Mouse (Mus musculus) embryonic facial prominence, embryonic 11.5 days (tissue): ENCODE results near the gene Fam131a. TPM values are rescaled to one million over a fixed set of nuclear protein-coding genes. Genes with fewer than 3 reads are reported as not detected.

Source experiments
- ATAC-seq: fragments of 200-750 bp; cut with Nextera tagmentation; replicated peaks from 2 replicates; pipeline ENCODE4 v1.8.0; 2017; ENCODE audit warnings: low read depth; ENCODE audit not compliant: insufficient number of reproducible peaks, low FRiP score, low TSS enrichment
- DNase-seq: peaks from one replicate; pipeline ENCODE4 v3.0.0-alpha.2; 2015; ENCODE audit warnings: low spot score
- H3K27ac ChIP-seq: fragments of 300-500 bp; sonication (generic); replicated peaks from 2 replicates; pipeline ENCODE4 v1.5.1; 2014; ENCODE audit warnings: mild to moderate bottlenecking, low read depth, low read length, control low read depth
- H3K27me3 ChIP-seq: fragments of 300-500 bp; sonication (generic); 2 replicates; pipeline ENCODE4 v1.6.1; 2014; ENCODE audit warnings: mild to moderate bottlenecking, low read length, moderate library complexity, mixed read lengths; ENCODE audit not compliant: control insufficient read depth, insufficient read depth
- H3K36me3 ChIP-seq: fragments of 300-500 bp; sonication (generic); replicated peaks from 2 replicates; pipeline ENCODE4 v1.6.1; 2014; ENCODE audit warnings: low read depth, mild to moderate bottlenecking, low read length, moderate library complexity, mixed read lengths; ENCODE audit not compliant: control insufficient read depth, insufficient read depth
- H3K4me1 ChIP-seq: fragments of 300-500 bp; sonication (generic); 2 replicates; pipeline ENCODE4 v1.6.1; 2014; ENCODE audit warnings: low read length, mixed read lengths; ENCODE audit not compliant: control insufficient read depth, insufficient read depth
- H3K4me2 ChIP-seq: fragments of 300-500 bp; sonication (generic); 2 replicates; pipeline ENCODE4 v1.6.1; 2014; ENCODE audit warnings: low read depth, mild to moderate bottlenecking, control low read depth, low read length, moderate library complexity
- H3K4me3 ChIP-seq: fragments of 300-500 bp; sonication (generic); 2 replicates; pipeline ENCODE4 v1.5.1; 2014; ENCODE audit warnings: low read depth, low read length, control low read depth
- H3K9ac ChIP-seq: fragments of 300-500 bp; sonication (generic); replicated peaks from 2 replicates; pipeline ENCODE4 v1.6.1; 2014; ENCODE audit warnings: mild to moderate bottlenecking, control low read depth, low read length
- H3K9me3 ChIP-seq: fragments of 300-500 bp; sonication (generic); replicated peaks from 2 replicates; pipeline ENCODE4 v1.6.1; 2016; ENCODE audit warnings: mild to moderate bottlenecking, low read length, inconsistent platforms, mixed read lengths; ENCODE audit not compliant: control insufficient read depth
- WGBS: fragments of 180-500 bp; shearing (Covaris S2); extraction: QIAGEN DNeasy Blood & Tissue Kit; methylation state at CpG from one replicate; pipeline ENCODE4 v1.1.7; 2014; 5-methylcytosine and 5-hydroxymethylcytosine counted together
- polyA plus RNA-seq: library from polyadenylated mRNA; unstranded; fragments of >200 nt; fragmentation: Nextera tagmentation; extraction: Ambion mirVana; gene quantifications from 2 replicates; pipeline ENCODE4 v1.2.1, GENCODE M21; 2014

Gene Fam131a
- polyA plus RNA-seq, 1 experiment from 2014 or later = 4.4 TPM

- Histone ChIP-seq H3K36me3 (no peaks in the 10 kb centered on the region; the same call in 1 of the 2 replicates), H3K4me2 (no peak overlapping the region), H3K9ac (no peak overlapping the region), H3K4me3 (no peak overlapping the region), H3K27ac (no peak overlapping the region), H3K9me3 (no peaks in the 10 kb centered on the region), H3K27me3 (no peaks in the 10 kb centered on the region), H3K4me1 (0 out of 2 replicates have a peak, but pooled peaks cover 2% of the 10 kb centered on the region)
- WGBS = 42% methylated on average over 4 of the region's 4 CpGs
- DNase-seq = peak; percentile 35
- no peak for ATAC-seq
These were observed 30.2 kb downstream of the Fam131a start for GRCm38 (mm10) chr16:20723247-20723646.

- 31% methylated on average over 5 of the region's 5 CpGs for WGBS
- H3K4me3 ChIP-seq = no peak overlapping the region
- H3K27ac ChIP-seq = no peak overlapping the region
- H3K27me3 ChIP-seq = no peaks in the 10 kb centered on the region
- no peaks in the 10 kb centered on the region; the same call in 1 of the 2 replicates for H3K36me3 ChIP-seq
- DNase-seq (peak; percentile 77), ATAC-seq (peak; percentile 67; the same call in 1 of the 2 replicates)
- H3K9ac ChIP-seq = no peak overlapping the region
- 0 out of 2 replicates have a peak, but pooled peaks cover 2% of the 10 kb centered on the region for H3K4me1 ChIP-seq
- H3K9me3 ChIP-seq = no peaks in the 10 kb centered on the region
- no peak overlapping the region for H3K4me2 ChIP-seq
These were observed 31.3 kb downstream of the Fam131a start for GRCm38 (mm10) chr16:20724338-20724748.

GRCm38 (mm10) chr16:20725321-20725720 lies 32.3 kb downstream of the Fam131a start:
- WGBS = 76% methylated on average over 7 of the region's 7 CpGs
- Histone ChIP-seq H3K27ac (no peak overlapping the region), H3K9me3 (no peaks in the 10 kb centered on the region)

GRCm38 (mm10) chr16:20725750-20726149 lies 32.7 kb downstream of the Fam131a start:
- no peak overlapping the region for H3K9ac ChIP-seq
- WGBS = 83% methylated on average over 4 of the region's 4 CpGs
- no peak for DNase-seq
- H3K27ac ChIP-seq = no peak overlapping the region
- ATAC-seq = no peak
- 0 out of 2 replicates have a peak, but pooled peaks cover 2% of the 10 kb centered on the region for H3K4me1 ChIP-seq
- no peaks in the 10 kb centered on the region for H3K36me3 ChIP-seq
- no peak overlapping the region for H3K4me3 ChIP-seq
- H3K27me3 ChIP-seq = no peaks in the 10 kb centered on the region
- no peak overlapping the region for H3K4me2 ChIP-seq
- no peaks in the 10 kb centered on the region for H3K9me3 ChIP-seq

More at GRCm38 (mm10) chr16:20725321-20725720, 32.3 kb downstream of the Fam131a start:
- DNase-seq (no peak), ATAC-seq (no peak)
- H3K4me1 ChIP-seq = 0 out of 2 replicates have a peak, but pooled peaks cover 2% of the 10 kb centered on the region
- no peaks in the 10 kb centered on the region; the same call in 1 of the 2 replicates for H3K36me3 ChIP-seq
- no peak overlapping the region for H3K4me3 ChIP-seq
- H3K27me3 ChIP-seq = no peaks in the 10 kb centered on the region
- H3K4me2 ChIP-seq = no peak overlapping the region
- no peak overlapping the region for H3K9ac ChIP-seq

- no peak overlapping the region for H3K9ac ChIP-seq
- no peaks in the 10 kb centered on the region for H3K9me3 ChIP-seq
- WGBS = 11% methylated on average over 1 of the region's 1 CpGs
- no peak overlapping the region for H3K27ac ChIP-seq
- DNase-seq (no peak), ATAC-seq (no peak)
- H3K4me3 ChIP-seq = no peak overlapping the region
- 0 out of 2 replicates have a peak, but pooled peaks cover 2% of the 10 kb centered on the region for H3K4me1 ChIP-seq
- no peaks in the 10 kb centered on the region for H3K36me3 ChIP-seq
- no peak overlapping the region for H3K4me2 ChIP-seq
- no peaks in the 10 kb centered on the region for H3K27me3 ChIP-seq
These were observed 33.3 kb downstream of the Fam131a start for GRCm38 (mm10) chr16:20726384-20726783.

GRCm38 (mm10) chr16:20730293-20730711 lies 37.3 kb downstream of the Fam131a start:
- Histone ChIP-seq H3K4me2 (no peak overlapping the region), H3K9ac (no peak overlapping the region), H3K9me3 (no peaks in the 10 kb centered on the region), H3K27me3 (peaks cover 22% of the 10 kb centered on the region), H3K4me1 (peaks cover 5% of the 10 kb centered on the region), H3K27ac (no peak overlapping the region), H3K36me3 (no peaks in the 10 kb centered on the region), H3K4me3 (no peak overlapping the region)
- no peak for DNase-seq
- ATAC-seq = no peak
- 34% methylated on average over 5 of the region's 5 CpGs for WGBS

GRCm38 (mm10) chr16:20731688-20732087 lies 38.6 kb downstream of the Fam131a start:
- DNase-seq (no peak), ATAC-seq (no peak)
- Histone ChIP-seq H3K4me1 (peaks cover 5% of the 10 kb centered on the region), H3K4me3 (no peak overlapping the region), H3K9me3 (no peaks in the 10 kb centered on the region), H3K36me3 (no peaks in the 10 kb centered on the region), H3K9ac (no peak overlapping the region), H3K27ac (no peak overlapping the region), H3K4me2 (no peak overlapping the region), H3K27me3 (peaks cover 24% of the 10 kb centered on the region)
- 71% methylated on average over 5 of the region's 5 CpGs for WGBS

- peak overlapping the region; percentile 63 for H3K4me3 ChIP-seq
- H3K4me2 ChIP-seq = peak overlapping the region; percentile 99
- DNase-seq = peak; percentile 56
- H3K4me1 ChIP-seq = peaks cover 5% of the 10 kb centered on the region
- H3K9me3 ChIP-seq = no peaks in the 10 kb centered on the region
- peak overlapping the region; percentile 75 for H3K9ac ChIP-seq
- H3K27me3 ChIP-seq = peaks cover 24% of the 10 kb centered on the region
- under 1% methylated on average over 18 of the region's 30 CpGs for WGBS
- no peaks in the 10 kb centered on the region for H3K36me3 ChIP-seq
- peak; percentile 31 for ATAC-seq
- peak overlapping the region; percentile 48; the same call in 1 of the 2 replicates for H3K27ac ChIP-seq
These were observed 39.3 kb downstream of the Fam131a start for GRCm38 (mm10) chr16:20732251-20732924.
